Mouse (Mus musculus): Measurements from ENCODE around the gene Ifih1. TPM values are rescaled to one million over a fixed set of nuclear protein-coding genes. Genes with fewer than 3 reads are reported as not detected.

Gene Ifih1
- polyA plus RNA-seq, 1 experiment from 2014 or later, result 1.8 TPM

- no peak overlapping the region for H3K9ac ChIP-seq (ENCODE audit: low read length)
- no peak overlapping the region for H3K4me2 ChIP-seq (ENCODE audit: low read depth)
- 83% methylated on average over 2 of the region's 2 CpGs for WGBS
- DNase-seq (ENCODE audit: low spot score), result no peak
- ATAC-seq (ENCODE audit: insufficient read depth, low FRiP score, low TSS enrichment), result no peak
- H3K4me1 ChIP-seq (ENCODE audit: control insufficient read depth, insufficient read depth, low read length), result no peaks in the 10 kb centered on the region
- no peaks in the 10 kb centered on the region for H3K36me3 ChIP-seq (ENCODE audit: control insufficient read depth, insufficient read depth, low read length)
- H3K27me3 ChIP-seq (ENCODE audit: control insufficient read depth, insufficient read depth, low read length), result no peaks in the 10 kb centered on the region
- H3K4me3 ChIP-seq (ENCODE audit: low read depth, low read length), result no peak overlapping the region
- no peak overlapping the region for H3K27ac ChIP-seq (ENCODE audit: low read depth, low read length)
- no peaks in the 10 kb centered on the region for H3K9me3 ChIP-seq (ENCODE audit: control insufficient read depth, low read length)
Measured at GRCm38 (mm10) chr2:62557417-62557816, 88.6 kb downstream of the Ifih1 start.

- Histone ChIP-seq H3K9ac (ENCODE audit: low read length) (no peak overlapping the region), H3K27me3 (ENCODE audit: control insufficient read depth, insufficient read depth, low read length) (no peaks in the 10 kb centered on the region), H3K27ac (ENCODE audit: low read depth, low read length) (no peak overlapping the region), H3K9me3 (ENCODE audit: control insufficient read depth, low read length) (no peaks in the 10 kb centered on the region), H3K4me3 (ENCODE audit: low read depth, low read length) (no peak overlapping the region), H3K36me3 (ENCODE audit: control insufficient read depth, insufficient read depth, low read length) (no peaks in the 10 kb centered on the region), H3K4me2 (ENCODE audit: low read depth) (no peak overlapping the region), H3K4me1 (ENCODE audit: control insufficient read depth, insufficient read depth, low read length) (no peaks in the 10 kb centered on the region)
- DNase-seq (ENCODE audit: low spot score) (no peak), ATAC-seq (ENCODE audit: insufficient read depth, low FRiP score, low TSS enrichment) (no peak)
- 93% methylated on average over 9 of the region's 9 CpGs for WGBS
Measured at GRCm38 (mm10) chr2:62556349-62556748, 89.7 kb downstream of the Ifih1 start.

- DNase-seq (ENCODE audit: low spot score) (no peak), ATAC-seq (ENCODE audit: insufficient read depth, low FRiP score, low TSS enrichment) (no peak)
- Histone ChIP-seq H3K9ac (ENCODE audit: low read length) (no peak overlapping the region), H3K4me1 (ENCODE audit: control insufficient read depth, insufficient read depth, low read length) (no peaks in the 10 kb centered on the region), H3K27me3 (ENCODE audit: control insufficient read depth, insufficient read depth, low read length) (no peaks in the 10 kb centered on the region), H3K4me2 (ENCODE audit: low read depth) (no peak overlapping the region), H3K9me3 (ENCODE audit: control insufficient read depth, low read length) (no peaks in the 10 kb centered on the region), H3K36me3 (ENCODE audit: control insufficient read depth, insufficient read depth, low read length) (no peaks in the 10 kb centered on the region), H3K27ac (ENCODE audit: low read depth, low read length) (no peak overlapping the region), H3K4me3 (ENCODE audit: low read depth, low read length) (no peak overlapping the region)
- 86% methylated on average over 3 of the region's 3 CpGs for WGBS
Measured at GRCm38 (mm10) chr2:62549659-62550058, 96.4 kb downstream of the Ifih1 start.

- no peak overlapping the region for H3K4me3 ChIP-seq (ENCODE audit: low read depth, low read length)
- ATAC-seq (ENCODE audit: insufficient read depth, low FRiP score, low TSS enrichment), result no peak
Measured at GRCm38 (mm10) chr2:62549131-62549530, 96.9 kb downstream of the Ifih1 start.

GRCm38 (mm10) chr2:62548104-62548503, 98.0 kb downstream of the Ifih1 start:
- H3K4me2 ChIP-seq (ENCODE audit: low read depth), result no peak overlapping the region
- WGBS, result 93% methylated on average over 5 of the region's 5 CpGs
- no peak overlapping the region for H3K4me3 ChIP-seq (ENCODE audit: low read depth, low read length)
- no peaks in the 10 kb centered on the region for H3K36me3 ChIP-seq (ENCODE audit: control insufficient read depth, insufficient read depth, low read length)
- H3K27ac ChIP-seq (ENCODE audit: low read depth, low read length), result no peak overlapping the region
- H3K9me3 ChIP-seq (ENCODE audit: control insufficient read depth, low read length), result no peaks in the 10 kb centered on the region
- no peak overlapping the region for H3K9ac ChIP-seq (ENCODE audit: low read length)
- no peaks in the 10 kb centered on the region for H3K27me3 ChIP-seq (ENCODE audit: control insufficient read depth, insufficient read depth, low read length)
- no peaks in the 10 kb centered on the region for H3K4me1 ChIP-seq (ENCODE audit: control insufficient read depth, insufficient read depth, low read length)
- no peak for ATAC-seq (ENCODE audit: insufficient read depth, low FRiP score, low TSS enrichment)
- no peak for DNase-seq (ENCODE audit: low spot score)

More at GRCm38 (mm10) chr2:62549131-62549530, 96.9 kb downstream of the Ifih1 start:
- Histone ChIP-seq H3K27me3 (ENCODE audit: control insufficient read depth, insufficient read depth, low read length) (no peaks in the 10 kb centered on the region), H3K4me1 (ENCODE audit: control insufficient read depth, insufficient read depth, low read length) (no peaks in the 10 kb centered on the region), H3K36me3 (ENCODE audit: control insufficient read depth, insufficient read depth, low read length) (no peaks in the 10 kb centered on the region), H3K27ac (ENCODE audit: low read depth, low read length) (no peak overlapping the region), H3K9me3 (ENCODE audit: control insufficient read depth, low read length) (no peaks in the 10 kb centered on the region), H3K9ac (ENCODE audit: low read length) (no peak overlapping the region), H3K4me2 (ENCODE audit: low read depth) (no peak overlapping the region)
- 90% methylated on average over 4 of the region's 4 CpGs for WGBS
- no peak for DNase-seq (ENCODE audit: low spot score)

Other genes with a start within 250 kb of the Ifih1 start
- 0.80 and 1.4 TPM in 2 replicates for gene Dpp4, start 234.0 kb downstream of the Ifih1 start, polyA plus RNA-seq (2014; fragmentation: Nextera tagmentation; extraction: Ambion mirVana)
- gene Gcg, start 162.6 kb downstream of the Ifih1 start, polyA plus RNA-seq (2014; fragmentation: Nextera tagmentation; extraction: Ambion mirVana), result 0.21 TPM in 1 of 2 replicates, not detected in the other
- gene Fap, start 72.2 kb downstream of the Ifih1 start, polyA plus RNA-seq (2014; fragmentation: Nextera tagmentation; extraction: Ambion mirVana), result 10.7 and 11.7 TPM in 2 replicates
- 1.6 and 2.1 TPM in 2 replicates for gene Gca, start 18.0 kb upstream of the Ifih1 start, polyA plus RNA-seq (2014; fragmentation: Nextera tagmentation; extraction: Ambion mirVana)